Mouse (Mus musculus): ENCODE data around the gene Pla2g2c.

Gene Pla2g2c

DNA sequence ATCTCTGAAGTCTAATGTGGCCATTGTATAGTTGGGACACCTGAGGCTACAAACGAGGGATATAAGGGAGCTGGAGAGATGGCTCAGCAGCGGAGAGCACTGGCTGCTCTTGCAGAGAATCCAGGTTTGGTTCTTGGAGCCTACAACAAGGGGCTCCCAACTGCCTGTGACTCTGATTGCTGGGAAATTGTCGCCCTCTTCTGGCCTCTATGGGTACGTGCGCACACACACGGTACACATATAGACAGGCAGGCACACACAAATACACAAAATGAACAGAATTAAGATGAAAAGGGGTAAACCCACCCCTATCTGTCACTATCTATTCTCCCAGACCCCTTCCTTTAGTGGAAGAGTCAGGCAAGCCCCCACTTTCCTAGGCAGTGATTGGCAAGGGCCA lies 28.0 kb downstream of the Pla2g2c start:
- DNase-seq (ENCODE audit: low read depth): no peak

DNA sequence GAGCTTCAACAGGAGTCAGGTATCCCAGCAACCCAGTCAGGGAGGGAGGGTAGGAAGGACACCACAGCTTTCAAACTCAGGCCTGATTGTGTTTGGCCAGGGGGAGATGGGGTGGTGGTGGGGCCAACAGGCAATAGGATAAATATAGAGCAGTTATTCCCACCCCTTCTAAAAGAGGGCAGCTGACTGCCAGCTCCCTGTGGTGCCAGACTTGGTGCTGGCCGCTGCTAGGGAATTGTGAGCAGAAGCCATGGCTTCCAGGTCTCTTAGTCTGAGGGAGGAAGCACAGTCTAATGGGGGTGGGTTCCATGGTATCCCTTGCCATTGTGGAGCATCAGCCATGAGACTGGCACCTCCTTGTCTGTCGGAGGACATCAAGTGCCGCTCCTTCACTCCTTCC lies 29.0 kb downstream of the Pla2g2c start:
- no peak for DNase-seq (ENCODE audit: low read depth)

DNA sequence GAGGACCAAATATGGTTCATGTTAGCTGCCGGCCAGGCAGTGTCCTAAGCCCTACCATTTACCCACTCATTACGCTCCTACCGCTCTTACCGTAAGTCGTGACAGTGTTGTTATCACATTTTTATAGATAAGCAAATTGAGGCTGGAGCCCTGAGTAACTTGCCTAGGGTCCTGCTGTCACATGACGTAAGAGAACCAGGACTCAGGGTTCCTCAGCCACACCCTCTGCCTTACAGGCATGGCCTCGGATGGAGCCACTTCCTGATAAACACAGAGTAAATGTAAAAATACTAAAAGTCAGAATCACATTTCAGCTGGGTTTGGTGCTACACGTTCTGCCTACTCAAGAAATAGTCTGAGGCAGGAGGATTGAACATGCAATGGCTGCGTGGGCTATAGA lies 29.8 kb downstream of the Pla2g2c start:
- DNase-seq (ENCODE audit: low read depth): no peak

DNA sequence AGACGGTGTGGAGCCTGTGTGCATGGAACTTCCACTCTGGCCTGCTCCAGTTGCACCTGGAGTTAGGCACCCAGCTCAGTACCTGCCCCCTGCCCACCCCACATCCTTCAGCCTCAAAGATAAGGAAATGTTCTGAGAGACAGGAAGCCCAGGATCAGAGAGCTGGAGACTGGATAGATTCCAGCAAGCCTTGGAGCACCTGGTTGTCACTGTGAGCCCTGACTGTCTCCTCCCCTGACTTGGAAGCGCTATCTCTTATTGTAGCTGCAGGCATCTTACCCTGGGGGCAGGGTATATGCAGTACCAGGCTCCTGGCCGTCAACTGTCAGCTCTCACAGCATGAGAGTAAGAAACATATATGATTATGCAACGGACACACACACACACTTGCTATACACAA lies 30.8 kb downstream of the Pla2g2c start:
- DNase-seq (ENCODE audit: low read depth): no peak

DNA sequence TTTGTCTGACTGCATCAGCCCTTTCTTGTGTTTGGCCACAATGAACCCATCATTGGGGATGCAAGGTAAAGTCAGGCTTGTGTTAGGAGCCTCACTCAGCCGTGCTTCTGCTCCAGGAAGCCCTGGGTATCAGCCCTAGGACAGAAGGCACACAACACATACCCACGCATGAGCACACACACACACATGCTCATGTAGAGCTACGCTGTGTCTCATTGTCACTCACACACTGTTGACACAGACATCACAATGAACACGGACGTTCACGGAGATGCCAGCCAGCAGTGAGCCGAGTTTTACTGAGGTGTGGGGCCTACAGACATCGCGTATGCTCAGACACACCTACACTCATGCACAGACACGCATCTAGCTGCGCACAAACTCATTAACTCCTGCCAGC lies 31.4 kb downstream of the Pla2g2c start:
- DNase-seq (ENCODE audit: low read depth): no peak

DNA sequence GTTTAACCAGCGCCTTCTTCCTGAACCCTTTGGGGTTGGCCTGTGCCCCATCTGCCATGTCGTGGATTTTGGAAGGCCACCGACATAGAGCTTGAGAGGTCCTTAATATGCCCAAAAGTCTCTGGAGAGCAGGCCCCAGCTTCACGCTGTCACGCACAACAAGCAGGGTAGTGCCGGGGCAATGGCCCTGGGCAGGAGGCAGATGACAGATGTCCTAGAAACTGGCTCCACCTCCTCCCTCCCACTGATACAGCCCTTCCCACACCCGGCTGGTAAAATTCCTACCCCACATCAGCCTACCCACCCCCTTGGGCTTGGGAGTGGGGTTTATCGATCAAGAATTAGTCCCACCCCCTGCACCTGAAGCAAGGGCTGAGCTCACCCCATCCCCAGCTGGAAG lies 32.8 kb downstream of the Pla2g2c start, which contains the start of gene Pla2g2f:
TSS of gene Pla2g2f (minus strand) at position 211 of the 400 bp plus-strand sequence.
- DNase-seq (ENCODE audit: low read depth): no peak

DNA sequence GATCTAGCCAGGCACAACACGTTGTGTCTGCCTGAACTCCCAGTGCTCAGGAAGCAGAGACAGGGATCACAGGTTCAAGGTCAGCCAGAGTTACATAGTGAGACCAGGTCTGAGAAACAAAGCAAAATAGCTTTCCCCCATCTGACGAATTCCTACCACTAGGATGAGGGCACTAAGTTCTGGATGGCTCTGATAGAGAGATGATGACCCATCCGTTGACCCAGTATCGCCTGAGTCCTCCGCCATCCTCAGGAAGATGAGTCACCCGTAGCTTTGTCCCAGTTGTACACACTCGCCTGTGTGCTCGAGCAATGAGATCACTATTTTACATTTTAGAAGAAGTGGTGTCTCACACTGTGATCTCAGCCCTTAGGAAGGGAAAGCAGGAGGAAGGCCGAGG lies 37.7 kb downstream of the Pla2g2c start:
- DNase-seq (ENCODE audit: low read depth): no peak

DNA sequence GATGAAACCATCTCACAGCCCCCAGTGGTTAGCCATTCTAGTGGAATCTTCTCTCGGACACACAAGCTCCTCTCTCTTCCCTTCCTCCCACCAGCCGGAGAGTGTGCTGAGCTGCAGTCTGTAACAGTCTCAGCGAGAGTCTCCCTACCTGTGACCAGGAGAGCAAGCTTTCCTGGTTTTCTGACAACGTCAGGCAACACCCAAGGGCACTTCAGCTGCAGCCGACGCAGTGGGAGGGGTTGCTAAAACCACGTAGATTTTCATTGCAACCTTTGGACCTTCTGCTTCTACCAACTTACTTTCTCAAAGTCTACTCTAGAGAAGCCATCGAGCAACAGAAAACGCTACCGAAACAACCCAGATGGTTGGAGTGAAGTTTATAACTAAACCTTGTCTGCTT lies 47.4 kb downstream of the Pla2g2c start:
- no peak for DNase-seq (ENCODE audit: low read depth)

DNA sequence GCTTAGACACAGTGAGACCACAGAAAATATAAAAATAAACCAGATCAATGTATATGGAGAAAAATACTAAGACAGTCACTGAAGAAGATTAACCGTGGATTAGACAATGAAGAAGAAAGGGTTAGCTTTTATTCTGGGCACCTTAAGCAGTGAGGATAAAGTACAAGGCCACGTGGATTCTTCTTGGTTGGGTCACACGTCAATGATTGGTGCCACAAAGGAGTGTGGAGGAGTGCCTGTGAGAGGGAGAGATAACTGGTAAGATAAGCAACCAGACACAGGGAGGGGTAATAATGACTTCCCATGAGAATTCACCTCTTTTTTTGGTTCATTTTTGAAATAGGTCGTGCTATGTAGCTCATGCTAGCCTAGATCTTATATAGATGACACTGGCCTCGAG lies 47.8 kb downstream of the Pla2g2c start:
- no peak for DNase-seq (ENCODE audit: low read depth)

DNA sequence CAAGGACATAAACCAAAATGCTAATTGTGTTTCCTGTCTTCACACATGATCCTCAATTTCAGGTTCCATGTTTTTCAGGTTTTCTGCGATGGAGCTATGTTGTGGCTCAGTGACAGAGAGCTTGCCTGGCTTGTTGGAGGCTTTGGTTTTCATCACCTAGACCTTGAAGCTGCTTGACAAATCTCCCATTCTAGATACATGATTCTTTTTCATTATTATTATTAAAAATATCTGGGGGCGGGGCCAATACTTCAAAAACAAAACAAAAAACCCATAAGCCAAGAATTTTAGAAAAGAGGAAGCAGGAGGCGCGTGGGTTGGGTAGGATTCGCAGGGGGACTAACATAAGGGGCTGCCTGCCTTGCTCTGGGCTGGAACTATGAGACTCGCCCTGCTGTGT lies 50.8 kb downstream of the Pla2g2c start, which contains the start of gene Pla2g2d:
TSS of gene Pla2g2d (plus strand) at position 301 of the 400 bp plus-strand sequence.
- DNase-seq (ENCODE audit: low read depth): no peak

DNA sequence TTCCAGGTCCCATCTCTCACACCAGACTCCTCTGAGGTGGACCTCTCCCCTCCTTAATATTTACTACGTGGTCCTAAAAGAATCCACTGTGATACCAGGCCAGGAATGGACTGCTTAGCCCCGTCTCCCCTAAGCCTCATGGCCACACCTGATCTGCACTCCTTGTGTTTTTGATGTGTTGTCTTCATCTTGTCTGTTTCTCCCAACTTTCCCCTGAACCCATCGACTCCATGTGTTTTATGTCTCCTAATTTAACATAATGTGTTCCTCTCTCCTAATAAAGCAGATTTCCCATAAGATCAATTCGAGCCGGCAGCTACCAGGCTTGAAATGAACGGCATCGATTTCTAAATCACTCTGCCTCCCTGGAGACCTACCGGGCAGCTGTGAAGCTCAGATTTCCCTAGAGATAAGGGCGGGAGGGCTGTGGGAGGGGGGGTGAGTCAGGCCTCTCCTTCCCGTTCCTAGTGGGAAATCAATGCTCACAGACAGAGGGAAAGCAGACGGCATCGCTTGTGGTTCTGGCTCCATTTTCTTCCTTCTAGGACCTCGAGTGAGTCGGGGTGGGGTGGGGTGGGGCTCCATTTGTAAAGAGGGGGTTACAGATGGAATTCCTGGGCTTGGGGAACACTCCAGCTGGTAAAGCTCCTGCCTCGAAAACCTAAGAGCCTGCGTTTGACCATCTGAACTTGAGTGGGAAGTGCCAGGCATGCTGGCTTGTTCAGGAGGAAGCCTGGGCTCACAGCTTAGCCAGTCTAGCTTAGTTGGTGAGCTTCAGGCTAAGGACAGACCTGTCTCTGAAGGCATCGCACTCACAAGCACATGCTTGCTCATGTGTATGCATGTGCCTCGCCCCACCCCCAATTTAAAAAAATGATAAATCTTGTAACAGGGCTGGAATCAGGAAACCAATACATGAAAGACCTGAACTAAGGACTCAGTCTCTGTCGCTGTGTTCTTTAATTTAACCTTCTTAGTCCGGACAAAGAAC lies 53.1 kb downstream of the Pla2g2c start:
- no peak for DNase-seq (ENCODE audit: low read depth)

DNA sequence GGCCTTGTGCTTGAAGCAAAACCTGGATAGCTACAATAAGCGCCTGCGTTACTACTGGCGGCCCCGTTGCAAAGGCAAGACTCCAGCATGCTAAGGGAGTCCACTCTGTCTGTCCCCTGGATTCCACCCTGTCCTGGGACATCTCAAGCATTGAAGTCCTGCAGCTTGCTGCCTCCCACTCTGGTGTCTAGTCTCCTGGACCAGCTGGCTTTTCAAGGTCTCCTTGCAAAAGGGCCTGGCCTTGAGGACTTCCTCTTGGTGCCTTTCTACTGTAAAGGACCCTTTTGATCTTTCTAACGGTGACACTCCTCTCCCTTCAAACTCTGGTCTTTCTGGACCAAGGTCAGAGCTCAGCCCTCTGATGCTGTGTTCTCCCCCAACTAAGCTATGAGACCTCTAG lies 55.7 kb downstream of the Pla2g2c start:
- no peak for DNase-seq (ENCODE audit: low read depth)

DNA sequence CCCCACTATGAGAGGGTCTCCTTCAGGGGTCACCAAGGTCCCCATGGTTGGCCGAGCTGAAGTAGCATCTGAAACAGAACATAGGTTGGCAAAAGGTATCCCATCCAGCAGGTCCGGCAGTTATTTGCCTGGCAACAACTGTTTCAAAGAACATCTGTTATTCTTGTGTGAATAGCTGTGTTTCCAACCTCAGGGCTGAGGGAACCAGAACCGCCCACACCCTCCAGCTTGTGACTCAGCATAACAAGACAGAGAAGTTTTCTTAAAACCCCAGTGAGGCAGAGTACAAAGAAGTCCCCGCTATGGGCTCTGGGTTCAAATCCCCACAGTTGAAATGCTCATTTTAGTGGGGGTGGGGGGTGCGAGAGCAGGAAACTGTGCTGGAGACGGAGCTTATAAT lies 57.5 kb downstream of the Pla2g2c start:
- DNase-seq (ENCODE audit: low read depth): no peak

DNA sequence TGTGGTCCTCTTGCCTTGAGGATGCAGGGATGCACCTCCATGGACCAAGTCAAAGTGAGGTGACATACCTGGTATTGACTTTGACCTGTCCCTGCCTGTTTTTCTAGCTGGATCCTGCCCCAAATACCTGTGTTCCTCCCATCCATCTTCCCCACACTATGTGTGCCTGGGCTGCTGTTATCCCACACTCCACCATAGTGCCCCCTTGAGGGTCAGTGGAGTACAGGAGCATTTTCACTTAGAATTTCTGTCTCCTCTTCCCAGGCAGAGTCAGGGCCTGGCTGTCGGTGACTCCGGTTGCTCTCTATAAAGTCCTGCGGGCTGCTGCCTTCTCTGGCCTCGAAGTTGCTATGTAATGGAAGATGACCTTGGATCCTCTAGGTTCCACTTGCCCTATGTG lies 61.1 kb downstream of the Pla2g2c start:
- no peak for DNase-seq (ENCODE audit: low read depth)

DNA sequence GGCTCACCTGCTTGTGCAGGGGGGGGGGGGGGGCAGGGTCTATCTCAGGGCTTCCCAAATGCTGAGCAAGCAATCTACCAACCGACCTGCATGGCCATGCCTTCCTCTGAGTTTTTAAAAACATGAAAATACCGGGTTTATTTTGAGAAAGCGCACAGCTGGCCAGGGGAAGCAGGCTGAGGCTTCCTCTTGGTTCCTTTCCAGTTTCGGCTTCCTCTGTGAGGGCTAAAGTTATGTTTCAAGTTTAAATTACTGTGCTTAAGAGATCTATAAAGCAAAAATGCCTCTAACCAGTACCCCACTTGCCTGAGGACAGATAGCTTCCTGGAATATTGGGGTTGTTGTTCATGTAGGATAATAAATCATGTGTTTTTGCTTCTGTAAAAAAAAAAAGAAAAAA lies 61.5 kb downstream of the Pla2g2c start:
- DNase-seq (ENCODE audit: low read depth): no peak

DNA sequence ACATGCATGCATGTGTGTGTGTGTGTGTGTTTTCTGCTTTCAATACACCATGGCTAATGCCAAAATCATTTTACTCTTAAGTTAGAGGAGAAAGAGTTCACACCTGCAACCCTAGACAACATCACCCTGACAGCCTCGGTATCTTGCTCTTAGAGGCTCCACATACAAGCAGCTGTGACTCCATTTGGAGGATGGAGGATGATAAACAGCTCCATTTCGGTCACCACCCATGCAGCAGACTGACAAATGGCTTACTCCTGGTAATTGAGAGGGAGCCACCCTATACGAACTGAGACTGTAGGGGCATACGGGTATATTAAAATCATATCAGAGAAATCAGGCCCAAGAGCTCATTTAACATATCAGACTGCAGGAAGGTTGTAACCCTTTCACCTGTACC lies 63.8 kb downstream of the Pla2g2c start:
- no peak for DNase-seq (ENCODE audit: low read depth)

DNA sequence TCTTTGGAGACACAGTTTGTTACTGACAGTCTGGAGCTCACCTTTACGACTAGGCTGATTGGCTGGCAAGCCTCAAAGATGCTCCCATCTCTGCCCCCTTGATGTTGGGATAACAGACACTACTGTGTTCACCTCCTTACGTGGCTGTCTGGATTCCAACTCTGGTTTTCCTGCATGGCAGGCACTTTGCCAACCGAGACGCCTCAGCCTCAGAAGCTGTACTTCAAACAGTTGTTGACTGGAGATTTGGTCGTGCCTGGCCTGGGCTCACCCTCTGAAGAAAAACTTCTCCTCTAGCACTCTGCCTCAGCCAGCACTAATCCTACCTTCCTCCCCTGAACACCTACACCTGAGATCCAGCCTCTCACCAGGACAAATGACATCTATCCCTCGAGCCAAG lies 66.9 kb downstream of the Pla2g2c start:
- no peak for DNase-seq (ENCODE audit: low read depth)

DNA sequence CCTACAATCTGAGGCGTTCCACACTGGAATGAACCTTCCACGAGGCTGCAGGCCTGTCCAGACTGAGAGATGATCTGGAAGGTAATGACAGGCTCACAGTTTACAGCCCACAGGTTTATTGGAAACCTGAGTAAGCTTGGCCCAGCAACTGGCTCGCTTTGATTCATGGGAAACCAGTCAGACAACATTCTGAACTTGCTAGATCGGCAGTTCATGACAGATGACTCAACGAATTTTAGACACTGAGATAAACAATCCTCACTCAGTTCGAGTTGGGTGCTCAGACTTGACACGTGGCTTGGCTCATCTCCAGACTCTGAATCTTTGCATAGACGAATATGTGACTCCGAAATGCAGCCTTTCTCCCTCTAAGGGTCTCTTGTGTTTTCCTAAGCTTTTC lies 68.0 kb downstream of the Pla2g2c start:
- DNase-seq (ENCODE audit: low read depth): no peak

DNA sequence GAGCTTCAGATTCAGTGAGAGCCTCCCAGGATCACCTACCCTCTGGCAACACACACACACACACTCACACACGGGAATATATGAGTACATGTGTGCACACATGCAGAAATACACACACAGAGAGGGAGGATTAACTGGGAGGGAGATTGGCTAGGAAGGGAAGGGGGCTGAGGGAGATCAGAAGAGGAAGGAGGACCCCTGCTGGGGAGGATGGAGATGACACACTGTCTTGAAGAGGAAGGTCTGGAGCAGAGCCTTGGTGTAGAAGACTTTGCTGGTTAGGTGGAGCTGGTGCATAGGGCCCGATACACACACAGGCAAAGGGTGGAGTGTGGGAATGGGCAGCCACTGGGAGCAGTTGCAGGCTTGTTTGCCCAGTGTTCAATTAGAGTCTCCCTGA lies 68.7 kb downstream of the Pla2g2c start:
- DNase-seq (ENCODE audit: low read depth): no peak

DNA sequence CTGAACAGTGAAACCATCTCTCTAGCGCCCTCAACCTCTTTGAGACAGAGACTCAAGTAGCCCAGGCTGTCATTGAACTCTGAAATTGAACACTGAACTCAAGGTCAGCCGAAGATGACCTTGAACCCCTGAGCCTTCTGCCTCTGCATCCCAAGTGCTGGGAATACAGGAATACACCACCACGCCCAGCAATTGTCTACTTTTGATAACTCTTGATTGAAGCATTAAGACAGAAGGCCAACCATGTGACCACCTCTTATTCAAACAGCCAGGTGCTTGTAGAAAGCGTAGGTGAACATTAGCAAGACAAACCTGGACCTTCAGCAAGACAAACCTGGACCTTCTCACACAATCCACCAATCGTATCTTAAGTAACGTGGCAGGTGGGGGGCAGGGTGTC lies 69.8 kb downstream of the Pla2g2c start:
- DNase-seq (ENCODE audit: low read depth): no peak
